Mouse (Mus musculus): ENCODE results near the gene Slc22a15. TPM values are rescaled to one million over a fixed set of nuclear protein-coding genes. Genes with fewer than 3 reads are reported as not detected.

The Slc22a15 gene
- polyA plus RNA-seq, 1 experiment from 2014 or later, result 7.9 TPM

DNA sequence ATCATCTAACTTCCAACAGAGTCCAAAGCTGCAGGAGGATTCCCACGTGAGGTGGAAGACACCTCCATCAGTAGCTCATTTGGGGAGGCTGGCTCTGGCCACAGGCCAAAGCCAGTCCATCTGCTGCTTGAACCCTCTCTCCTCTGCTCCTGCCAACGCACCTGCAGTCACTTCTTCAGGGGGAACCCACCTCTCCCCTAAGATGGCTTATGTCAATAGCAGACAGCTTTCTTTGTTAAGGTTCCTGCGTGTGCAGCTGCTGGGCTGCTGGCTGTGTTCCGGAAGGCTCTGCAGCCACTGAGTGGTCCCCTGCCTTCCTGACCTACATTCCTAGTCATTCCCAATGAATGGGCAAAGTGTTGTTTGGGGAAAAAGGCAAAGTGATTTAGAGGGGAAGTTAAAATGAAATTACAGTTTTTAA, 57.2 kb downstream of the Slc22a15 start:
- peaks cover 18% of the 10 kb centered on the region for H3K36me3 ChIP-seq (ENCODE audit: control insufficient read depth, insufficient read depth, low read length)
- H3K4me2 ChIP-seq (ENCODE audit: low read length), result no peak overlapping the region
- DNase-seq, result no peak
- no peak overlapping the region for H3K4me3 ChIP-seq (replicated peaks; ENCODE audit: low read depth, low read length)
- H3K27ac ChIP-seq (replicated peaks; ENCODE audit: low read depth, low read length), result no peak overlapping the region
- 76% methylated on average over 4 of the region's 4 CpGs for WGBS
- H3K4me1 ChIP-seq (ENCODE audit: control insufficient read depth, insufficient read depth, low read length), result no peaks in the 10 kb centered on the region
- H3K9me3 ChIP-seq (ENCODE audit: control insufficient read depth, low read length), result no peaks in the 10 kb centered on the region
- no peak for ATAC-seq (ENCODE audit: low FRiP score, low TSS enrichment)
- no peak overlapping the region for H3K9ac ChIP-seq (replicated peaks; ENCODE audit: low read length)
- H3K27me3 ChIP-seq (ENCODE audit: control insufficient read depth, insufficient read depth, low read length), result no peaks in the 10 kb centered on the region

DNA sequence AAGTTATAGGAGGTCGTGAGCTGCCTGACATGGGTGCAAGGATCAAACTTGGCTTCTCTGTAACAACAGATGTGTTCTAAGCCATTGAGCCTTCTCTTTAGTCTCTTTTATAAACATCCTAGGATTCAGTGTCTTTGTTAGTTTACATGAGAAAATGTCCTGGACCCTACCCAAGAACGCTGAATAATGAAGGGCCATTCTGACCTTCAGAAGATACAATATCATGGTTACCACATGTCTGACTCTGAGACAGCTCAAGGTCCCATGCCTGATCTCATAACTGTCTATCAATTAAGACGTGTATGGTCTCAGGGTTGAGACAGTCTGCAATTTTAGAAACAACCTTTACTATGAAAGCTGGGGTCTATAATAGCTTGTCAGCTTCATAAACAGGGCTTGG, 62.4 kb downstream of the Slc22a15 start:
- Histone ChIP-seq H3K36me3 (ENCODE audit: control insufficient read depth, insufficient read depth, low read length) (peaks cover 44% of the 10 kb centered on the region), H3K4me3 (replicated peaks; ENCODE audit: low read depth, low read length) (no peak overlapping the region), H3K9ac (replicated peaks; ENCODE audit: low read length) (no peak overlapping the region), H3K27ac (replicated peaks; ENCODE audit: low read depth, low read length) (no peak overlapping the region), H3K9me3 (ENCODE audit: control insufficient read depth, low read length) (no peaks in the 10 kb centered on the region), H3K4me2 (ENCODE audit: low read length) (no peak overlapping the region), H3K4me1 (ENCODE audit: control insufficient read depth, insufficient read depth, low read length) (no peaks in the 10 kb centered on the region), H3K27me3 (ENCODE audit: control insufficient read depth, insufficient read depth, low read length) (no peaks in the 10 kb centered on the region)
- 79% methylated on average over 3 of the region's 3 CpGs for WGBS
- no peak for DNase-seq
- no peak for ATAC-seq (ENCODE audit: low FRiP score, low TSS enrichment)

DNA sequence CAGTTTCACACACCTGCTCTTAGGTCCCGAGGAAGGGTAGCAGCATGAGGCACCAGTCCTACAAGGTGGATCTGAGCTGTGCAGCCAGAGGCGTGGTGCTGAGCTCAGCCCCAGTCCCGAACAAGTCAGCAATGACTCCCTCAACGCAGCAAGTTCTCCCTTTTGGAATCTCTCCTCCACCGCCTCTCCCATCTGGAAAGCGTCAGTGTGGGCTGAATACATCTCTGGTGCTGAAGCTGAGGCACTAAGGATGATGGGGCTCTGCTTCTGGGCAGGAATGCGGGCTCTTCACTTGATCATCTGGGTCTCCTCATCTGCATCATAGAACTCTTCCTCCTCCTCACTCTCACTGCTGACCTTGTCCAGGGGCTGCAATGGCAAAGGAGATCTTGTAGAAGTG, 64.1 kb downstream of the Slc22a15 start:
- no peak overlapping the region for H3K4me2 ChIP-seq (ENCODE audit: low read length)
- H3K4me3 ChIP-seq (replicated peaks; ENCODE audit: low read depth, low read length), result no peak overlapping the region
- H3K9ac ChIP-seq (replicated peaks; ENCODE audit: low read length), result no peak overlapping the region
- no peaks in the 10 kb centered on the region for H3K9me3 ChIP-seq (ENCODE audit: control insufficient read depth, low read length)
- H3K27ac ChIP-seq (replicated peaks; ENCODE audit: low read depth, low read length), result no peak overlapping the region
- WGBS, result 86% methylated on average over 7 of the region's 7 CpGs
- H3K4me1 ChIP-seq (ENCODE audit: control insufficient read depth, insufficient read depth, low read length), result no peaks in the 10 kb centered on the region
- H3K27me3 ChIP-seq (ENCODE audit: control insufficient read depth, insufficient read depth, low read length), result no peaks in the 10 kb centered on the region
- ATAC-seq (ENCODE audit: low FRiP score, low TSS enrichment) (no peak), DNase-seq (no peak)
- H3K36me3 ChIP-seq (ENCODE audit: control insufficient read depth, insufficient read depth, low read length), result peaks cover 44% of the 10 kb centered on the region

DNA sequence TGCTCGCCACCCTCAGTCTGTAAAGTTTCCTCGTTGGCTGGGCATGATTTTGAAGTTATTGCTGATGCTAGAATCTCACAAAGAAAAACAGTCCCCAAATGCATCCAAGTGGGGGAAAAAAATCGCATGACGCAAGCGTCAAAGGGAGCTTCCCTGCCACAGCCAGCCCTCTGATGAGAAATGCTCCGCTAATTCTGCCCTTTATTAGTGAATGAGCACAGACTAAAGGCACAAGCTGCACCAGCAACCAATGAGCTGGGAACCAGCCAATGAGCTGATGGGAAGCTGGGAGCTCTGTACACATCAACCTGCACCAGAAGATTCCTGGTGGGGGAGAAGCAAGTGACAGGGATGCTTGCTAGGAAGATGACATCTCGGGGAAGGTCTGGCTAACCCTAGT, 64.5 kb downstream of the Slc22a15 start:
- peaks cover 44% of the 10 kb centered on the region for H3K36me3 ChIP-seq (ENCODE audit: control insufficient read depth, insufficient read depth, low read length)
- no peak overlapping the region for H3K4me3 ChIP-seq (replicated peaks; ENCODE audit: low read depth, low read length)
- no peaks in the 10 kb centered on the region for H3K9me3 ChIP-seq (ENCODE audit: control insufficient read depth, low read length)
- 61% methylated on average over 7 of the region's 7 CpGs for WGBS
- no peaks in the 10 kb centered on the region for H3K27me3 ChIP-seq (ENCODE audit: control insufficient read depth, insufficient read depth, low read length)
- no peak overlapping the region for H3K9ac ChIP-seq (replicated peaks; ENCODE audit: low read length)
- ATAC-seq (ENCODE audit: low FRiP score, low TSS enrichment) (no peak), DNase-seq (no peak)
- no peak overlapping the region for H3K4me2 ChIP-seq (ENCODE audit: low read length)
- H3K27ac ChIP-seq (replicated peaks; ENCODE audit: low read depth, low read length), result no peak overlapping the region
- H3K4me1 ChIP-seq (ENCODE audit: control insufficient read depth, insufficient read depth, low read length), result no peaks in the 10 kb centered on the region

DNA sequence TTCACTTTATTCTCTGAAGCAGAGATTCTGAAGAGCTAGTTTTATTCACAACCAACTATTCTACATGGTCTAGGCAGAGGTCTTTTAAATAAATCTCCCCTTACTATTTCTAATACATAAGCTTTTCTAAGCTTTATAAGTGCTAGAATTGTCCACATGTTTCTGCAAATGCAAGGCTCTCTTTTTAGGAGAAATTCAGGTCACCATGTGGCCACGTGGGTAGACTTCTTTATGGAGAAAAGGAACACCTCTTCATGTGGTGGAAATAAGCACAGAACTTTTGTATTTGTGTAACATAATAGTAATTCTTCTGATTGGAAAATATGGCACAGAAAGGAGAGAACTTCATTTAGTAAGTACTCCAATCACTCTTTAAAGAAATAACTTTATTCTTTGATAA, 70.2 kb downstream of the Slc22a15 start:
- DNase-seq (no peak), ATAC-seq (ENCODE audit: low FRiP score, low TSS enrichment) (no peak)
- WGBS, result 81% methylated on average over 1 of the region's 1 CpGs
- Histone ChIP-seq H3K9me3 (ENCODE audit: control insufficient read depth, low read length) (no peaks in the 10 kb centered on the region), H3K9ac (replicated peaks; ENCODE audit: low read length) (no peak overlapping the region), H3K4me1 (ENCODE audit: control insufficient read depth, insufficient read depth, low read length) (no peaks in the 10 kb centered on the region), H3K27me3 (ENCODE audit: control insufficient read depth, insufficient read depth, low read length) (no peaks in the 10 kb centered on the region), H3K4me2 (ENCODE audit: low read length) (no peak overlapping the region), H3K27ac (replicated peaks; ENCODE audit: low read depth, low read length) (no peak overlapping the region), H3K36me3 (ENCODE audit: control insufficient read depth, insufficient read depth, low read length) (peaks cover 6% of the 10 kb centered on the region; the same call in 1 of the 2 replicates), H3K4me3 (replicated peaks; ENCODE audit: low read depth, low read length) (no peak overlapping the region)

DNA sequence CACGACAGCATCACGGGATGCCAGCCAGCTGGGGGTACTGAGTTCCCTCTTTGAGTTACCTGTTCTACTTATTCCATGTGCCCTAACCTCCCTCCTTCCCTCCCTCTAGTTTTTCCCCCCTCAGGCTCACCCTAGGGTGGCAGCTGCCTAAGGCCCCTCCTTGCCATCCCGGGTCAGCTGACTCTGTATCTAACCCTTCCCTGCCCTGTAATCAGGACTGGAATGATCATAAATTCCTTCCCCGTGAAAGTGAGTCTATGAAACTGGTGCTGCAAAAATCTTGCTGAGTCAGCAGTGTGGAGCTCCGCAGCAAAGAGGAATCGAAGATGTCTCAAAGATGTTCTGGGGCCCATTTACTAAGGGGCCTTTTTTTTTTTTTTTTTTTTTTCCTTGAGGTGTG, 72.9 kb downstream of the Slc22a15 start:
- DNase-seq (no peak), ATAC-seq (ENCODE audit: low FRiP score, low TSS enrichment) (no peak)
- H3K9ac ChIP-seq (replicated peaks; ENCODE audit: low read length), result no peak overlapping the region
- no peaks in the 10 kb centered on the region for H3K9me3 ChIP-seq (ENCODE audit: control insufficient read depth, low read length)
- WGBS, result 82% methylated on average over 6 of the region's 6 CpGs
- H3K4me1 ChIP-seq (ENCODE audit: control insufficient read depth, insufficient read depth, low read length), result no peaks in the 10 kb centered on the region
- H3K27ac ChIP-seq (replicated peaks; ENCODE audit: low read depth, low read length), result no peak overlapping the region
- H3K36me3 ChIP-seq (ENCODE audit: control insufficient read depth, insufficient read depth, low read length), result no peaks in the 10 kb centered on the region
- no peak overlapping the region for H3K4me2 ChIP-seq (ENCODE audit: low read length)
- H3K27me3 ChIP-seq (ENCODE audit: control insufficient read depth, insufficient read depth, low read length), result no peaks in the 10 kb centered on the region
- H3K4me3 ChIP-seq (replicated peaks; ENCODE audit: low read depth, low read length), result no peak overlapping the region

DNA sequence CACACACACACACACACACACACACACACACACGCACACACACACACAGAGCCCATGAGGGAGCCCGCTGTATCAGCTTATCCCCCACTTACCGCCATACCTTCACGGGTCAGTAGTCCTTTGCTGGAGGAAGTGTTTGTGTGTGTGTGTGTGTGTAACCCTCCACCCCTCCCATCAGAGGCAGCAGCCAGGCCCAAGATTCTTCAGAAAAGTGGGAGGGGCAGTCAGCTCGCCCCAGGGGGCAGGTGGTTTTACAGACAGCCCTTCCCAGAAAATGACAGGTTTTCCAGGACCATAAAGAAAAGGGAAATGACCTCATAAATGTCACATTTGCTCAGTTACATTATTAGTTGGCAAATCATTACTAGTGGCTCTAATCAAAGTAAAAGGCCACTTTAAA, 75.4 kb downstream of the Slc22a15 start, which contains the start of gene Mab21l3:
Gene Mab21l3, minus strand, starts transcription at position 144 of the 400 bp plus-strand sequence.
- DNase-seq (no peak), ATAC-seq (ENCODE audit: low FRiP score, low TSS enrichment) (no peak)
- H3K4me1 ChIP-seq (ENCODE audit: control insufficient read depth, insufficient read depth, low read length), result no peaks in the 10 kb centered on the region
- 76% methylated on average over 5 of the region's 5 CpGs for WGBS
- H3K4me2 ChIP-seq (ENCODE audit: low read length), result no peak within 1 kb of the TSS
- no peaks in the 10 kb centered on the region for H3K27me3 ChIP-seq (ENCODE audit: control insufficient read depth, insufficient read depth, low read length)
- no peaks in the 10 kb centered on the region for H3K9me3 ChIP-seq (ENCODE audit: control insufficient read depth, low read length)
- H3K9ac ChIP-seq (replicated peaks; ENCODE audit: low read length), result no peak within 1 kb of the TSS
- no peaks in the 10 kb centered on the region for H3K36me3 ChIP-seq (ENCODE audit: control insufficient read depth, insufficient read depth, low read length)
- no peak within 1 kb of the TSS for H3K4me3 ChIP-seq (replicated peaks; ENCODE audit: low read depth, low read length)
- H3K27ac ChIP-seq (replicated peaks; ENCODE audit: low read depth, low read length), result no peak within 1 kb of the TSS

DNA sequence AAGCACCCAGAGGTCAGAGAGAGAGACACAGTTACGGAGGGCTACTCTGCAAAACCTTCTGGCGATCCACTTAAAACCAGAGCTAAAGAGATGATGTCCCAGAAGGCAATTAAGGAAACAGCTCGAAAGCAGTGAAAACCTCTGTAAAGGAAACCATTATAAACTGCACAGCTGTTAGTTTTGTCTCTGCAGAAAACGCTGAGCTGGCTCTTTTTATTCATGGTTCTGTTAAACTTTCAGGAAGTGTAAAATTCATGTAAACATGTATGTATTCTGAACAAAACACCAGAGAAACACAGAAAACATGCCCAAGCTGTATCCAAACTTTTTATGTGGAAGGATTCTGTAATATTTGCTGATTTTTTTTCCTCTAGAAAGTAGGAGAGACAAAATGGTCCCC, 78.2 kb downstream of the Slc22a15 start:
- no peaks in the 10 kb centered on the region for H3K27me3 ChIP-seq (ENCODE audit: control insufficient read depth, insufficient read depth, low read length)
- ATAC-seq (ENCODE audit: low FRiP score, low TSS enrichment) (no peak), DNase-seq (no peak)

DNA sequence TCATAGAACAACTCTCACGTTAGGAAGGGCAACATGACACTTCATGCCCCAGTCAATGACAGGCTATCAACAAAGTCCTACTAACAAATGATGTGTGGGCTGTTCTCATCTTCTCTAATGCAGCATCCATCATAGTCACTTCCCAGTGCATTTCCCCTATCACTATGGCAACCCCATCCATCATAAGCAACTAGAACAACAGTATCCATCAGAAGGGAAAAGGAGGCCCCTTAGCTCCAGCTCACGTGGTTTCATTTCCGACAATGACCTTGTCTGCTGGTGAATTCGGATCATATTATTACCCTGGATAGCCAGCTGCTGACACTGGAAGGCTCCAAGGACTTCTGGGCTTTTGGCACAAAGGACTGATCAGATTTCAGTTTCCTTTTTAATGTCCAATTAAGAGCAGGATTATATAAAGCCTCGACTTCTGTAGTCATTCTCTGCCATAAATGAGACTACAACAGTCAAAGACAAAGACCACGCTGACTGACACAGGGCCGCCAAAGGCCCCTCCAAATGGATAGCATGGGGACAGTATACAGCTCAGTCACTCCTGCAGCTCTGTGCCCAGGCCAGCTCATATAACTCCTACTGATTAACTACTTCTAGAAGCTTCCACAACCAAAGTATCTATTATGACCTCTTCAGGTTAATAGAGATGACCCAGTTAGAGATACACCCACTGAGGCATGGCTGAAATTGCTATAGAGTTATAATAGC, 81.7 kb downstream of the Slc22a15 start:
- Histone ChIP-seq H3K9me3 (ENCODE audit: control insufficient read depth, low read length) (no peaks in the 10 kb centered on the region), H3K27me3 (ENCODE audit: control insufficient read depth, insufficient read depth, low read length) (no peaks in the 10 kb centered on the region), H3K27ac (replicated peaks; ENCODE audit: low read depth, low read length) (no peak overlapping the region), H3K4me2 (ENCODE audit: low read length) (no peak overlapping the region), H3K9ac (replicated peaks; ENCODE audit: low read length) (no peak overlapping the region), H3K4me1 (ENCODE audit: control insufficient read depth, insufficient read depth, low read length) (no peaks in the 10 kb centered on the region), H3K36me3 (ENCODE audit: control insufficient read depth, insufficient read depth, low read length) (no peaks in the 10 kb centered on the region), H3K4me3 (replicated peaks; ENCODE audit: low read depth, low read length) (no peak overlapping the region)
- DNase-seq, result no peak
- 75% methylated on average over 7 of the region's 7 CpGs for WGBS
- no peak for ATAC-seq (ENCODE audit: low FRiP score, low TSS enrichment)

More for the DNA sequence above, 78.2 kb downstream of the Slc22a15 start:
- Histone ChIP-seq H3K4me3 (replicated peaks; ENCODE audit: low read depth, low read length) (no peak overlapping the region), H3K9ac (replicated peaks; ENCODE audit: low read length) (no peak overlapping the region), H3K4me2 (ENCODE audit: low read length) (no peak overlapping the region), H3K9me3 (ENCODE audit: control insufficient read depth, low read length) (no peaks in the 10 kb centered on the region), H3K36me3 (ENCODE audit: control insufficient read depth, insufficient read depth, low read length) (no peaks in the 10 kb centered on the region), H3K27ac (replicated peaks; ENCODE audit: low read depth, low read length) (no peak overlapping the region), H3K4me1 (ENCODE audit: control insufficient read depth, insufficient read depth, low read length) (no peaks in the 10 kb centered on the region)
- 84% methylated on average over 4 of the region's 4 CpGs for WGBS

Measured in midbrain, embryonic 14.5 days (tissue).